Mouse (Mus musculus): ENCODE data around the gene Impg1. TPM values are rescaled to one million over a fixed set of nuclear protein-coding genes. Genes with fewer than 3 reads are reported as not detected.

Impg1 gene
- polyA plus RNA-seq, 1 experiment from 2014 or later = not detected

GRCm38 (mm10) chr9:80380078-80380645 lies 85.1 kb downstream of the Impg1 start:
- H3K9me3 ChIP-seq = no peaks in the 10 kb centered on the region
- no peaks in the 10 kb centered on the region for H3K4me1 ChIP-seq (replicated peaks)
- no peak overlapping the region for H3K27ac ChIP-seq
- DNase-seq (ENCODE audit: low spot score) = no peak
- no peaks in the 10 kb centered on the region for H3K27me3 ChIP-seq (ENCODE audit: insufficient read depth, poor library complexity, severe bottlenecking)
- 83% methylated on average over 2 of the region's 2 CpGs for WGBS
- no peak overlapping the region for H3K4me3 ChIP-seq
- H3K36me3 ChIP-seq = no peaks in the 10 kb centered on the region

- Histone ChIP-seq H3K27me3 (ENCODE audit: insufficient read depth, poor library complexity, severe bottlenecking) (no peaks in the 10 kb centered on the region), H3K4me3 (no peak overlapping the region), H3K36me3 (no peaks in the 10 kb centered on the region), H3K4me1 (replicated peaks) (no peaks in the 10 kb centered on the region), H3K9me3 (no peaks in the 10 kb centered on the region), H3K27ac (no peak overlapping the region)
- WGBS = 93% methylated on average over 1 of the region's 1 CpGs
- no peak for DNase-seq (ENCODE audit: low spot score)
These were observed 91.2 kb downstream of the Impg1 start for GRCm38 (mm10) chr9:80374100-80374499.

- Histone ChIP-seq H3K4me3 (no peak overlapping the region), H3K27me3 (ENCODE audit: insufficient read depth, poor library complexity, severe bottlenecking) (no peaks in the 10 kb centered on the region), H3K27ac (no peak overlapping the region), H3K9me3 (no peaks in the 10 kb centered on the region), H3K4me1 (replicated peaks) (no peaks in the 10 kb centered on the region), H3K36me3 (no peaks in the 10 kb centered on the region)
- WGBS = 88% methylated on average over 5 of the region's 5 CpGs
- DNase-seq (ENCODE audit: low spot score) = no peak
These were observed 92.0 kb downstream of the Impg1 start for GRCm38 (mm10) chr9:80373304-80373739.

- H3K4me3 ChIP-seq = no peak overlapping the region
- H3K27me3 ChIP-seq (ENCODE audit: insufficient read depth, poor library complexity, severe bottlenecking) = no peaks in the 10 kb centered on the region
- no peaks in the 10 kb centered on the region for H3K9me3 ChIP-seq
- DNase-seq (ENCODE audit: low spot score) = no peak
- H3K4me1 ChIP-seq (replicated peaks) = no peaks in the 10 kb centered on the region
- no peaks in the 10 kb centered on the region for H3K36me3 ChIP-seq
- no peak overlapping the region for H3K27ac ChIP-seq
- 74% methylated on average over 2 of the region's 2 CpGs for WGBS
These were observed 96.6 kb downstream of the Impg1 start for GRCm38 (mm10) chr9:80368636-80369035.

GRCm38 (mm10) chr9:80367520-80368204 lies 97.6 kb downstream of the Impg1 start:
- DNase-seq (ENCODE audit: low spot score) = no peak
- WGBS = 94% methylated on average over 2 of the region's 2 CpGs
- no peaks in the 10 kb centered on the region for H3K36me3 ChIP-seq
- no peaks in the 10 kb centered on the region for H3K27me3 ChIP-seq (ENCODE audit: insufficient read depth, poor library complexity, severe bottlenecking)
- H3K4me3 ChIP-seq = no peak overlapping the region
- H3K27ac ChIP-seq = no peak overlapping the region
- no peaks in the 10 kb centered on the region for H3K4me1 ChIP-seq (replicated peaks)
- H3K9me3 ChIP-seq = no peaks in the 10 kb centered on the region

- no peaks in the 10 kb centered on the region for H3K9me3 ChIP-seq
- no peak overlapping the region for H3K27ac ChIP-seq
- no peaks in the 10 kb centered on the region for H3K4me1 ChIP-seq (replicated peaks)
- no peak overlapping the region for H3K4me3 ChIP-seq
- DNase-seq (ENCODE audit: low spot score) = no peak
- no peaks in the 10 kb centered on the region for H3K36me3 ChIP-seq
- no peaks in the 10 kb centered on the region for H3K27me3 ChIP-seq (ENCODE audit: insufficient read depth, poor library complexity, severe bottlenecking)
These were observed 105.2 kb downstream of the Impg1 start for GRCm38 (mm10) chr9:80360063-80360462.

- no peak overlapping the region for H3K27ac ChIP-seq
- H3K27me3 ChIP-seq (ENCODE audit: insufficient read depth, poor library complexity, severe bottlenecking) = no peaks in the 10 kb centered on the region
- no peaks in the 10 kb centered on the region for H3K9me3 ChIP-seq
- no peaks in the 10 kb centered on the region for H3K36me3 ChIP-seq
- DNase-seq (ENCODE audit: low spot score) = peak; percentile 34
- peak overlapping the region; percentile 22; the same call in 1 of the 2 replicates for H3K4me3 ChIP-seq
- peaks cover 7% of the 10 kb centered on the region; the same call in 1 of the 2 replicates for H3K4me1 ChIP-seq (replicated peaks)
- WGBS = 19% methylated on average over 20 of the region's 20 CpGs
These were observed 113.5 kb downstream of the Impg1 start for GRCm38 (mm10) chr9:80351678-80352331.

- 65% methylated on average over 7 of the region's 7 CpGs for WGBS
- Histone ChIP-seq H3K4me1 (replicated peaks) (peaks cover 7% of the 10 kb centered on the region; the same call in 1 of the 2 replicates), H3K9me3 (no peaks in the 10 kb centered on the region), H3K27ac (no peak overlapping the region), H3K36me3 (no peaks in the 10 kb centered on the region), H3K27me3 (ENCODE audit: insufficient read depth, poor library complexity, severe bottlenecking) (no peaks in the 10 kb centered on the region), H3K4me3 (no peak overlapping the region)
- DNase-seq (ENCODE audit: low spot score) = no peak
These were observed 114.0 kb downstream of the Impg1 start for GRCm38 (mm10) chr9:80351295-80351677.

GRCm38 (mm10) chr9:80344451-80345000 lies 120.8 kb downstream of the Impg1 start:
- Histone ChIP-seq H3K27me3 (ENCODE audit: insufficient read depth, poor library complexity, severe bottlenecking) (no peaks in the 10 kb centered on the region), H3K36me3 (no peaks in the 10 kb centered on the region), H3K4me1 (replicated peaks) (no peaks in the 10 kb centered on the region), H3K9me3 (no peaks in the 10 kb centered on the region), H3K27ac (no peak overlapping the region), H3K4me3 (no peak overlapping the region)
- no peak for DNase-seq (ENCODE audit: low spot score)
- 86% methylated on average over 6 of the region's 6 CpGs for WGBS

GRCm38 (mm10) chr9:80342520-80342919 lies 122.8 kb downstream of the Impg1 start:
- Histone ChIP-seq H3K9me3 (no peaks in the 10 kb centered on the region), H3K27ac (no peak overlapping the region), H3K36me3 (no peaks in the 10 kb centered on the region), H3K4me3 (no peak overlapping the region), H3K27me3 (ENCODE audit: insufficient read depth, poor library complexity, severe bottlenecking) (no peaks in the 10 kb centered on the region), H3K4me1 (replicated peaks) (no peaks in the 10 kb centered on the region)
- WGBS = 90% methylated on average over 6 of the region's 6 CpGs
- no peak for DNase-seq (ENCODE audit: low spot score)

- no peak for DNase-seq (ENCODE audit: low spot score)
- no peaks in the 10 kb centered on the region for H3K36me3 ChIP-seq
- no peak overlapping the region for H3K4me3 ChIP-seq
- H3K27ac ChIP-seq = no peak overlapping the region
- H3K4me1 ChIP-seq (replicated peaks) = no peaks in the 10 kb centered on the region
- WGBS = 99% methylated on average over 16 of the region's 16 CpGs
- H3K27me3 ChIP-seq (ENCODE audit: insufficient read depth, poor library complexity, severe bottlenecking) = no peaks in the 10 kb centered on the region
- H3K9me3 ChIP-seq = no peaks in the 10 kb centered on the region
These were observed 123.5 kb downstream of the Impg1 start for GRCm38 (mm10) chr9:80341756-80342155.

GRCm38 (mm10) chr9:80340927-80341326 lies 124.4 kb downstream of the Impg1 start:
- DNase-seq (ENCODE audit: low spot score) = no peak
- H3K4me1 ChIP-seq (replicated peaks) = no peaks in the 10 kb centered on the region
- no peak overlapping the region for H3K4me3 ChIP-seq
- H3K36me3 ChIP-seq = no peaks in the 10 kb centered on the region
- no peaks in the 10 kb centered on the region for H3K9me3 ChIP-seq
- no peaks in the 10 kb centered on the region for H3K27me3 ChIP-seq (ENCODE audit: insufficient read depth, poor library complexity, severe bottlenecking)
- H3K27ac ChIP-seq = no peak overlapping the region
- WGBS = 74% methylated on average over 1 of the region's 1 CpGs

GRCm38 (mm10) chr9:80338026-80338425 lies 127.3 kb downstream of the Impg1 start:
- H3K36me3 ChIP-seq = no peaks in the 10 kb centered on the region
- H3K27me3 ChIP-seq (ENCODE audit: insufficient read depth, poor library complexity, severe bottlenecking) = 0 out of 2 replicates have a peak, but pooled peaks cover 3% of the 10 kb centered on the region
- H3K9me3 ChIP-seq = no peaks in the 10 kb centered on the region
- no peak for DNase-seq (ENCODE audit: low spot score)
- H3K4me3 ChIP-seq = no peak overlapping the region
- no peak overlapping the region for H3K27ac ChIP-seq
- peaks cover 3% of the 10 kb centered on the region; the same call in 1 of the 2 replicates for H3K4me1 ChIP-seq (replicated peaks)
- WGBS = 94% methylated on average over 6 of the region's 6 CpGs

Measured in hindbrain, embryonic 10.5 days (tissue).